9 mouse cellular contexts compared by ENCODE assay signal in the genomic region with DNA sequence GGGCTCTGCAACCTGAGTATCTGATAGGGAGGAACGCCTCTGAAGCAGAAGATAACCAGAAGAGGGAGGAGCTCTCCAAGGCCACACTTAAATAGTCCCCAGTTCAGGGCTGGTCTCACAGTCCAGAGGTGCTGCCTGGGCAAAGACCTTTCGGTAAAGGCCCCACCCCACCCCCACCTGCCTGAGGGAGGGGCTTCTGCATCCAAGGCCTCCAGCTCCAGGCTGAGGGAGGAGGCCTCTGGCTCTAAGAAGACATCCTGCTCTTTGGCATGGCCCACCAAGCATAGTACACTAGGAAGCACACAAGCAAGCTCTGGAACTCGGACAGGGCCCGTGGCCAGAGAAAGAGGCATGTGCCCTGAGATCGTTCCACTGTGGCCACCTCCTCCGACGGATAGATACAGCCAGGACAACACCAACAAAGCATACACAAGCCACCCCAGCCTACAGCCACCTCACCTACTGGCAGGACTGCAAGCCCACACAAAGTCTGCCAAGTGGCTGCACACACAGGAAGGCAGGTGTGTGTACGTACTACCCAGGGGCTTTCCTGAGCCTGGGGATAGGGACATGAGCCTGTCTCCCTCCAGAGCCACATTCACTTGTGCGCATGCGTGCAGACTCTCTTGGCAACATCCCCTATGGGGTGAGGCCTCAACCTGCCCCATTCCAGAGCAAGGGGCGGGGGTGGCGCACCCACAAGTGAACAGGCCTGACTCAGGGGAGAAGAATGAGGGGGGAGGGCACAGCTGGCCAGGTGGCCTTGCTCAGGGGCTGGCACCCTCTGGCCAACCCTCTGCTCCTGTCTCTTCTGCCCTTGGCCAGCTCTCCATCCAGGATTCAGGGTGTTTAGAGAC. TPM values are rescaled to one million over a fixed set of nuclear protein-coding genes. Genes with fewer than 3 reads are reported as not detected.
A peak's percentile ranks its signal among the peaks of the same experiment; 100 is the strongest.
DNase-seq lines count a peak whose midpoint lies in the region.
"Had no signal": no experiment of that assay in that cellular context is flagged by ENCODE, and none has a peak within 500 bp of the region (broad histone marks: within the 10 kb centered on the region; RNA-seq: fewer than 3 reads in every experiment).

No protein-coding gene starts in this region.

- DNase-seq in adrenal gland, adult (ENCODE audit: inconsistent age in 2 of 2, low spot score in 1 of 2) = peak; percentile 79 to 89
- no peak for DNase-seq in adrenal gland, postnatal 10 days
- peak; percentile 64 for DNase-seq in adrenal gland, postnatal 14 days
- DNase-seq in kidney, postnatal 14 days = peak; percentile 81
- DNase-seq in lung, postnatal 4 days = peak; percentile 78 to 89
- no peak for DNase-seq in natural killer cell, adult 2 months (ENCODE audit: low spot score in 2 of 2)
- no peak for DNase-seq in heart, adult 11 months
- no peak for DNase-seq in layer of hippocampus, postnatal 10 days (ENCODE audit: low spot score in 2 of 2)
- DNase-seq: heart, postnatal 14 days had no signal

RNA-seq across cellular contexts. Expression of gene C77080, which starts 29.4 kb away (rescaled TPM):
- total RNA-seq in adrenal gland, postnatal 10 days (2021) = 10 to 100 TPM; 16.5 to 16.6 TPM
- 14.5 and 16.5 TPM in 2 replicates for total RNA-seq in adrenal gland, postnatal 14 days (2021)
- 10 to 100 TPM; 11.4 to 12.1 TPM for total RNA-seq in layer of hippocampus, postnatal 10 days (2021)

RNA-seq across cellular contexts. Expression of gene Yars, which starts 42.3 kb away (rescaled TPM):
- total RNA-seq in adrenal gland, postnatal 10 days (2021) = 10 to 100 TPM; 63.8 to 68.1 TPM
- 72.1 and 85.5 TPM in 2 replicates for total RNA-seq in adrenal gland, postnatal 14 days (2021)
- total RNA-seq in layer of hippocampus, postnatal 10 days (2021) = 100 to 1,000 TPM in 1 of 2 experiments, 10 to 100 TPM in 1; 99.0 to 109 TPM

RNA-seq across cellular contexts. Expression of gene S100pbp, which starts 42.3 kb away (rescaled TPM):
- 10 to 100 TPM; 26.9 to 29.6 TPM for total RNA-seq in adrenal gland, postnatal 10 days (2021)
- total RNA-seq in adrenal gland, postnatal 14 days (2021) = 24.5 and 30.0 TPM in 2 replicates
- total RNA-seq in layer of hippocampus, postnatal 10 days (2021) = 10 to 100 TPM; 36.8 to 37.0 TPM

RNA-seq across cellular contexts. Expression of gene Sync, which starts 55.6 kb away (rescaled TPM):
- total RNA-seq in adrenal gland, postnatal 10 days (2021) = 1 to 10 TPM; 4.2 to 7.4 TPM
- 1.7 and 2.5 TPM in 2 replicates for total RNA-seq in adrenal gland, postnatal 14 days (2021)
- 1 to 10 TPM; 1.6 to 1.7 TPM for total RNA-seq in layer of hippocampus, postnatal 10 days (2021)

Comparison
In these comparisons a context has a peak if more than half of its experiments do, and no peak if none do; other contexts are left out.
1. DNase-seq: peak in adrenal gland, adult (2 of 2), adrenal gland, postnatal 14 days (single experiment), kidney, postnatal 14 days (single experiment) and lung, postnatal 4 days (2 of 2); none in adrenal gland, postnatal 10 days (single experiment), natural killer cell, adult 2 months (0 of 2), heart, adult 11 months (single experiment) and layer of hippocampus, postnatal 10 days (0 of 2).